Mouse (Mus musculus) stomach, postnatal 0 days (tissue): Measurements from ENCODE around the gene Sumo1.

ENCODE experiments used
- CTCF ChIP-seq: IDR thresholded peaks from 2 replicates; pipeline ENCODE4 v1.5.1; 2016; ENCODE audit warnings: antibody characterized with exemption, low read depth, mild to moderate bottlenecking, moderate library complexity
- EP300 ChIP-seq: optimal IDR thresholded peaks from 2 replicates; pipeline ENCODE3; 2016; ENCODE audit warnings: antibody characterized with exemption

GRCm38 (mm10) chr1:59553708-59554107, 116.9 kb downstream of the Sumo1 start:
- TF ChIP-seq CTCF (no peak), EP300 (no peak)
